Mouse (Mus musculus): ENCODE data around the gene Smg5.
"Not testable (repeated sequence)": the region's sequence is repeated elsewhere in the genome, so short reads cannot be mapped to it uniquely, and the experiment has no call there.

The Smg5 gene

DNA sequence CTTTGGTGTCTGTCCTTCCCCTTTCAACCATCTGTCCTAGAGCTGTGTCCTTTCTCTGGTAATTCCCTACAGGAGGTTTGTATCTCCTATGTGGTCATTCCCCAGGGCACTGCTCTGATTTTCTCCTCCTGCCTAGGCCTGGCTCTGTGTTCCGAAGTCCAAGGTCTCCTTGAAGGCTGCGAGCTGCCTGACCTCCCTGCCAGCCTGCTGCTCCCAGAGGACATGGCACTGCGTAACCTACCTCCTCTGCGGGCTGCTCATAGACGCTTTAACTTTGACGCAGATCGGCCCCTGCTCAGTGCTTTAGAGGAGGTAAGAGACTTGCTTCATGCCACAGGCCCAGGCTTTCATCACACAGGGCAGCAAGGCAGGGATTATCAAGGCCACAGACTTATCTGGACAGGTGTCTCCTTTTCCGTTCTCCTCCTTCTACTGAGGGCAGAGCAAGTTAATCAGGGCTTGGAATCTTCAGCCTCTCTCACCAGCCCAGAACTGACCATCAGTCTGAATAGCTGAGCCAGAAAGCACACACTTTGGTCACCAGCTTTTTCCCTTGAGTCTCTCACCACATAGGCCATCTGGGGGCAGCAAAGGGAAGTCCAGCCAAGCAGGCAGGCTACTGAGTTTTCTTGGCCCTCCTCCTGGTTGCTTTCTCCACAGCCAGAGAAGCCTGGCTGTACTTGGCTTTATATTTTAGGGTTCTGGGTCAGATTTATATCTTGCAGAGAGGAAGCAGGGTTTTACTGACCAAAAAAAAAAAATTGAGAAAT is 18.5 kb downstream of the Smg5 start:
- DNase-seq (ENCODE audit: low spot score in 2 of 2), result no peak

DNA sequence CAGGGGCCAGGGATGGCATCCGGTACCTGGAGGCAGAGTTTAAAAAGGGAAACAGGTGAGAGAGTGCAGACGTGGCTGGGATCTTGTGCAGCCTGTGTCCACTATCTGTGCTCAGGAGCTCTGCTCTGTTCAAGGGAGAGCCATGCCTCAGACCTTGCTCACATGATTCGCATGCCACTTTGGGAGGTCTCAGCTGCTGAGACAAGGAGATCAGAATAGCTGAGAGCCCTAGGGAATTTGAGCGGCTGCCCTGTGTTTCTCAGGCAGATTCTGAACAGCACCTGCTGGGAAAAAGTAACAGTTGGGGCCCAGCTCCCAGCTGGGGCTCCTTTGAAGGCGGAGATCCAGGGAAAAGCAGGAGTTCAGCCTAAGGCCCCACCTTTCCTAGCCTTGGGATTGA is 23.5 kb downstream of the Smg5 start:
- DNase-seq (ENCODE audit: low spot score in 2 of 2), result no peak

DNA sequence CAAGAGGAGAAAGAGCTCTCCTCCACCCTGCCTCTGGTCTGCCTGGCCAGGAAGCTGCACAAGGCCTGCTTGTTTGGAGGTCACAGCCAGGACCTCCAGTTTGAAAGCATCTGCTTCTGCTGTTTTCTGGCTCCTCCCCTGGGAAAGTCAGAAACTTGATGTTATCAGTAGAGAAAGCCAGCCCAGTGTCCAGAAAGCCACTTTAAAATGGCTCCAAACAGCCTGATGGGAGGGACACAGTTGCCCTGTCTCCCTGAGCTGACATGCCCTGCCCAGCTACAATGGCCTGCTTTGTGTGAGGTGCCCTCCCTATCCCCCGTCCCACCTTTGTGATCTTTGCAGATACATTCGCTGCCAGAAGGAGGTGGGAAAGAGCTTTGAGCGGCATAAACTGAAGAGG is 23.9 kb downstream of the Smg5 start:
- DNase-seq (ENCODE audit: low spot score in 2 of 2), result no peak

DNA sequence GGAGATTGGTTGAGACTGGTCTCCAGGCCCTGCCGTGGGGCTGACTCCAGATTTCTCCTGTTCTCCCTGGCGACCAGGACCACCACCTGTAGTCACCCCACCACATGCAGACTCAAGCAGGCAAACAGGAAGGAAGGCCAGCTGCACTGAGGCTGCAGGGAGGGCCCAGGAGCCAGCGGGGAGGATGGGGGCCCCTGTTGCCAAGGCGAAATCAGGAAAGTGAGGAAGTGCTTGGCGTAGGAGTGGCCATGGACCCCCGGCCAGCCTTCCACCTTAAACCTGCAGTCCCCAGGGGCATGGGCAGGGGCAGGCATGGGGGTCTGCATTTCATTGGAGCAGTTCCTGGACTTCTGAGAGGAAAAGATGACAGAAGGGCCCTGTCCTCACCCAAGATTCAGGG is 25.0 kb downstream of the Smg5 start:
- DNase-seq (ENCODE audit: low spot score in 2 of 2), result no peak

DNA sequence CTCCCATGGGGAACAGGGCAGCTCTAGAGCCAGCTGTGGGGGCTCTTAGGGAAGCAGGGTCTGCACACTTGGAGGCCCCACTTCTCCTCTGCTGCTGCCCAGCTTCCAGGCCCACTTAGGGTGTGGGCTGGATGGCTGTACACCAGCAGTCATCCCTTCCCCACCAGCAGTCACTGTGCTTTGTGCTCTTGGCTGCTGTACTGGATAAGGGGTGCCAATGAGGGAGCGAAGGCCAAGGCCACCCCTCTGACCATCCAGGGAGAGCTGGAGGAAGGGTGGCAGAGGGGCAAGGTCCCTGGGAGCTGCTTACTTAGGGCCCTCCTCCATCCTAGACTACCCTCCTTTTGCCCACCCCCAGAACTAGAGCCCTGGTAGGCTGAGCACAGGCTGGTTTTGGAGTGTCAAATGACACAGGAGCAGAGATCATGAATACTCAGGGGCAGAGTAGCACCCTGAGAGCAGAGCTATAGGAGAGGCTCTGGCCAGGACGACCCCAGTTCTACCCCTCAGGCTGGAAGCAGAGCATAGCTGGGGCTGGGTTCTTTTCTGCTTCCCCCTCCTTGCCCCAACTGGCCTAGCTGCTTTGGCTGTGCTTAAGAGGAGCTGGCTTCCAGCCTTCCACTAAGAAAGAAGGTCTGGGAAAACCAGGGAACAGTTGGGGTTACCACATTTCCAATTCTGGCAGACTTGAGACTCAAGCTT is 25.7 kb downstream of the Smg5 start:
- DNase-seq (ENCODE audit: low spot score in 2 of 2), result no peak

DNA sequence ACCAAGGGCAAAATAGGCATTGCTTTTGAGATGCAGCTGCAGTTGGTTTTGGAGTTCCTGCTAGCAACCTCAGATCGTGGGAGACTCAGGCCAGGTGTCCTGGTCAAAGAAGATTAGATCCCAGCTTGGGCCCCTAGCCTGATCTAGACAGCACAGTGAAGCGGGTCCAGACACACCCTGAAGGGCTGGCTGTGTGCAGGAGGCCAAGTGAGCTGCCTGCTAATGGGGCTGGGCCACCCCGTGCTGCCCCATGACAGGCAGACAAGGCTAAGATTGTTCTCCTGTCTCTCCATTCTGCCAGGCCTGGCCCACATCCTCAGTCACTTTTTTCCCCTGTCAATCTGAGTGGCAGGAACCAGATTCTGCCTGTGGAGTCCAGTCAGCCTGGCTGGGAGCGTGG is 27.6 kb downstream of the Smg5 start:
- no peak for DNase-seq (ENCODE audit: low spot score in 2 of 2)

DNA sequence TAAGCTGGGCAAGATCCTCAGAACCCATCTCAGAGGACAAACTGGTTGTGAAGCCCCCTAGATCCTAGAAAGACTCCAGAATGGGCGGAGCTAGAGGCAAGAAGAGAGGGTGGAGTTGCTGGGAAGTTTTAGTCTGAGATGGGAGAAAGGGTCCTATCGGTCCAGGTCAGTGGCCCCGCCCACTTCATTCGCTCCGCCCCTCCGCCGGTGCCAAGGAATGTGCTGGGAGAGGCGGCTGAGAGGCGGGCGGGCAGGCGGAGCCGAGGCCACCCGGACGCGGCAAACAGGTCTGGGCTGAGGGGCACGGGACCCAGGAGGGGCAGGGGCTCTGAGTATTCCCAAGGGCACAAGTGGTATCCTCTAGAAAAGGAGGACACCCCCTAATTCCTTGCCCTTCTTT is 28.3 kb downstream of the Smg5 start, which contains the start of gene Paqr6:
Gene Paqr6 (plus strand): TSS at position 248 of the 400 bp plus-strand sequence.
- DNase-seq (ENCODE audit: low spot score in 2 of 2), result no peak

DNA sequence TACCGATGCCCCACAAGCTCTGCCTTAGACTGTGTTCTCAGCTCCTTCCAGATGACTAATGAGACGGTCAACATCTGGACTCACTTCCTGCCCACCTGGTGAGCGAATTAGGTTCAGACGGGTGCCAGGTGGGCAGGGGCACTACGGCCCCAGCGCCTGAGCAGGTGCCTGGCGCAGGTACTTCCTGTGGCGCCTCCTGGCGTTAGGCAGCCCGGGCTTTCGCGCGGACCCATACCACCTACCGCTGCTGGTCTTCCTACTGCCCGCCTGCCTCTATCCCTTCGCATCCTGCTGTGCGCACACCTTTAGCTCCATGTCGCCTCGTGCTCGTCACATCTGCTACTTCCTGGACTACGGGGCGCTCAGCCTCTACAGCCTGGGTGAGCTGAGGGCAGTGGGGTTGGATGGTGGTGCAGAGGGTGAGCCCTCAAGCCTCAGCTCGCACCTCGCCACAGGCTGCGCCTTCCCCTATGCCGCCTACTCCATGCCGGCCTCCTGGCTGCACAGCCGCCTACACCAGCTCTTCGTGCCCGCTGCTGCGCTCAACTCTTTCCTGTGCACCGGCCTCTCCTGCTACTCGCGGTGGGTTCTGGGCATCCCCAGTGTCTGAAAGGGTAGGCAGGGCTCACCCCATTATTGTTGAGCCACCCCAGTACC is 29.8 kb downstream of the Smg5 start:
- DNase-seq (ENCODE audit: low spot score in 2 of 2), result no peak

DNA sequence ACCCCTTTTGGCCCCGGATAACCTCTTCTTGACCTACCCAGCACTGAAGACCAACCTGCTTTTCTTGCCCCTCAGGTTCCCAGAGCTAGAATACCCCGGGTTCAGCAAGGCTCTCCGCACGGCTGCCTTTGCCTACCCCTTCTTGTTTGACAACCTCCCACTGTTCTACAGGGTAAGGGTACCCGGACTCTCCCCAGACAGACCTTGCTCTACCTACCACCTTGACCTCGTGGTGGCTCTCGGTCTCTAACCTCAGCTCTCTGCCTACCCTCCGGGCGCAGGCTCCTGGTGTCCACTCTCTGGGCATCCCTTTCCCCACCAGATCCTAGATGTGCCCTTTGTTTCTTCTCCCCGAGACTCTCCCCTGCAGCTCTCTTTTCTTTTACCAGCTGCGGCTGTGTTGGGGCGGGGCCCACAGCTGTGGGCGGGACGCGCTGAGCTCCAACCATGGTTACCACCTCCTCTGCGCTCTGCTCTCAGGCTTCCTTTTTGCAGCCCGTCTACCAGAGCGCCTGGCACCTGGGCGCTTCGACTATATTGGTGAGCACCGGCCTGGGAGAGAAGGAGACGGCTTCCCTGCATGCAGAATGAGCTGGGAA is 30.9 kb downstream of the Smg5 start:
- not testable (repeated sequence) for DNase-seq (ENCODE audit: low spot score in 2 of 2)

DNA sequence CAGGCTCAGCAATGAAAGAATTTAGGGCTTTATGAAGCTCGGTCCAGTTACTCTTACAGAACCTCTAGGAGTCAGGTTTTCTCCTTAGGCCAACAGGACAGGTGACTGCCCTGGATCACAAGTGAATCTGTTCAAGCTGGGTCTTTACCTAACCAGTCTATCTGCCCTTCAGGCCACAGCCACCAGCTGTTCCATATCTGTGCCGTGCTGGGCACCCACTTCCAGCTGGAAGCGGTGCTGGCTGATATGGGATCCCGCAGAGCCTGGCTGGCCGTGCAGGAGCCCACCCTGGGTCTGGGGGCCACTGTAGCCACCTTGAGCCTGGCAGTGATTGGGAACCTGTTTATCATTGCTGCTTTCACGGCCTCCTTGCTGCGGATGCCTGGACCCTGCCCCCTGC is 31.5 kb downstream of the Smg5 start:
- not testable (repeated sequence) for DNase-seq (ENCODE audit: low spot score in 2 of 2)

DNA sequence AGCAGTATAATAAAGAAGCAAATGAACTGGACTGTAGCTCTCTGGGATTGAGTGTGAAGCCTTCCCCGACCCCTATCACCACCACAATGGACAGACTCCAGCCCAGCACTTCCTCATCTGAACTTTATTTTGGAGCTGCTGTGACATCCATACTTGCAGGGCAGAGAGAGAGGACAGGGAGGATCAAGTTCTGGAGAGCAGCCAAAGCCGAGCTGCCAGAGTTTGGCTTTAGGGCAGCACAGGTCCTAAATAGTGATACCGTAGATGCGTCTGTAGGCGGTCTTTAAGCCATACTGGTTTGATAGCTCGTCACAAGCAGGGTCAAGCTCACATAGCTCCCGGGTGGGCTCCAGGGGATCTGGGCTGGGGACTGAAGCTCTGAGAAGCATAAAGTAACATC is 32.5 kb downstream of the Smg5 start:
- DNase-seq (ENCODE audit: low spot score in 2 of 2), result not testable (repeated sequence)

DNA sequence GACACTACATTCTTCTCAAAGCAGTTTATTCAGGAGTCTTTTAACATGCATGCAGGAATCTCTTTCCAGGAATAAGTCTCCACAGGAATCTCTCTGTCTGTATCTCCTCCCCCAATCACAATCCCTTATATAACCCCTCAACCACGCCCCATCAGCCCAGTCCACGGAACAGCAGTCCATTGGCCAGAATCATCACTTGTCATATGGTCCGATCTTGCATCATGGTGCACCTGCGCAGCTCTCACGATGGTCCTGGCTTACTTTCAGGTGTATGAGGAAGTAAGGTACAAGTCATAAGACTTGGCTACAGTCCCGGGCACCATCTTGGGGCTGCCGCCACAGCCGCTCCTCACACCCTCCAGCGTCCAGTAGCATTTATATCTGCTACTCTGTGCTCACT is 36.6 kb downstream of the Smg5 start, which contains the start of gene Bglap3:
Gene Bglap3 (minus strand): TSS at position 101 of the 400 bp plus-strand sequence.
- DNase-seq (ENCODE audit: low spot score in 2 of 2), result not testable (repeated sequence)

DNA sequence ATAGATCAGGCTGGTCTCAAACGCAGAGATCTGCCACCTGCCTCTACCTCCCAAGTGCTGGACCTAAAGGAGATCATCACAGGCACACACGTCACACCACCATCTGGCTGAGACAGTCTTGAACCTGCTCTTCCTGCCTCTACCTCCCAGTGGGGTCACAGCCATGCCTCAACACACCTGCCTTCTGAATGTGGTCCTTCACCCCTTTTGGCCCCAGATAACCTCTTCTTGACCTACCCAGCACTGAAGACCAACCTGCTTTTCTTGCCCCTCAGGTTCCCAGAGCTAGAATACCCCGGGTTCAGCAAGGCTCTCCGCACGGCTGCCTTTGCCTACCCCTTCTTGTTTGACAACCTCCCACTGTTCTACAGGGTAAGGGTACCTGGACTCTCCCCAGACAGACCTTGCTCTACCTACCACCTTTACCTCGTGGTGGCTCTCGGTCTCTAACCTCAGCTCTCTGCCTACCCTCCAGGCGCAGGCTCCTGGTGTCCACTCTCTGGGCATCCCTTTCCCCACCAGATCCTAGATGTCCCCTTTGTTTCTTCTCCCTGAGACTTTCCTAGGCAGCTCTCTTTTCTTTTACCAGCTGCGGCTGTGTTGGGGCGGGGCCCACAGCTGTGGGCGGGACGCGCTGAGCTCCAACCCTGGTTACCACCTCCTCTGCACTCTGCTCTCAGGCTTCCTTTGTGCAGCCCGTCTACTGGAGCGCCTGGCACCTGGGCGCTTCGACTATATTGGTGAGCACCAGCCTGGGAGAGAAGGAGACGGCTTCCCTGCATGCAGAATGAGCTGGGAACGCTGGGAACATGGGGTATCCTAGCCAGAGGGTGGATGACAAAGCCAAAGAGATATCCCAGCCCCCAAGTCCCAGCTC is 39.9 kb downstream of the Smg5 start:
- DNase-seq (ENCODE audit: low spot score in 2 of 2), result not testable (repeated sequence)

DNA sequence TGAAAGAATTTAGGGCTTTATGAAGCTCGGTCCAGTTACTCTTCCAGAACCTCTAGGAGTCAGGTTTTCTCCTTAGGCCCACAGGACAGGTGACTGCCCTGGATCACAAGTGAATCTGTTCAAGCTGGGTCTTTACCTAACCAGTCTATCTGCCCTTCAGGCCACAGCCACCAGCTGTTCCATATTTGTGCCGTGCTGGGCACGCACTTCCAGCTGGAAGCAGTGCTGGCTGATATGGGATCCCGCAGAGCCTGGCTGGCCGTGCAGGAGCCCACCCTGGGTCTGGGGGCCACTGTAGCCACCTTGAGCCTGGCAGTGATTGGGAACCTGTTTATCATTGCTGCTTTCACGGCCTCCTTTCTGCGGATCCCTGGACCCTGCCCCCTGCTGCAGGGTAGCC is 40.6 kb downstream of the Smg5 start:
- DNase-seq (ENCODE audit: low spot score in 2 of 2), result not testable (repeated sequence)

DNA sequence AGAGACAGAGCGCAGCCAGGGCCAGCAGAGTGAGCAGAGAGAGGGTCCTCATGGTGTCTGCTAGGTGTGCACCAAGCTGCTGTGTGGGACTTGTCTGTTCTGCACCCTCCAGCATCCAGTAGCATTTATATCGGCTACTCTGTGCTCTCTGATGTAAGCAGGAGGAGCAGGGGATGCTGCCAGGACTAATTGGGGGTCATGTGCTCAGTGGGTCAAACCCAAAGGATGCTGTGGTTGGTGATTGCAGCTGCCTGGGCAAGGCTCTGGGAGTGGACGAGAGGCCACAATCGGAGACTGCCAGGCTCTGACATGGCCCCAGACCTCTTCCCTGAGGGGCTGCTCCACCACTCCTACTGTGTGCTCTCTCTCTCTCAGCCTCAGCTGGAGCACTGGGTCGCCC is 42.5 kb downstream of the Smg5 start, which contains the start of gene Bglap2:
Gene Bglap2 (minus strand): TSS at position 101 of the 400 bp plus-strand sequence.
- not testable (repeated sequence) for DNase-seq (ENCODE audit: low spot score in 2 of 2)

DNA sequence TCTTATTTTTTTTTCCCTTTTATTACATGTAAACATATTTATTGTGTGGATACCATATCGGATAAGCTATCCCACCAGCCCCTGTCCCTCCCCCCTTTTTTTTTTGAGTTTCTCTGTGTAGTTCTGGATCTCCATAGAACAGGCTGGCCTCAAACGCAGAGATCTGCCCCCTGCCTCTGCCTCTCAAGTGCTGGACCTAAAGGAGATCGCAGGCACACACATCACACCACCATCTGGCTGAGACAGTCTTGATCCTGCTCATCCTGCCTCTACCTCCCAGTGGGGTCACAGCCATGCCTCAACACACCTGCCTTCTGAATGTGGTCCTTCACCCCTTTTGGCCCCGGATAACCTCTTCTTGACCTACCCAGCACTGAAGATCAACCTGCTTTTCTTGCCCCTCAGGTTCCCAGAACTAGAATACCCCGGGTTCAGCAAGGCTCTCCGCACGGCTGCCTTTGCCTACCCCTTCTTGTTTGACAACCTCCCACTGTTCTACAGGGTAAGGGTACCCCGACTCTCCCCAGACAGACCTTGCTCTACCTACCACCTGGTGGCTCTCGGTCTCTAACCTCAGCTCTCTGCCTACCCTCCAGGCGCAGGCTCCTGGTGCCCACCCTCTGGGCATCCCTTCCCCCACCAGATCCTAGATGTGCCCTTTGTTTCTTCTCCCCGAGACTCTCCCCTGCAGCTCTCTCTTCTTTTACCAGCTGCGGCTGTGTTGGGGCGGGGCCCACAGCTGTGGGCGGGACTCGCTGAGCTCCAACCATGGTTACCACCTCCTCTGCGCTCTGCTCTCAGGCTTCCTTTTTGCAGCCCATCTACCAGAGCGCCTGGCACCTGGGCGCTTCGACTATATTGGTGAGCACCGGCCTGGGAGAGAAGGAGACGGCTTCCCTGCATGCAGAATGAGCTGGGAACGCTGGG is 45.6 kb downstream of the Smg5 start:
- DNase-seq (ENCODE audit: low spot score in 2 of 2), result not testable (repeated sequence)

DNA sequence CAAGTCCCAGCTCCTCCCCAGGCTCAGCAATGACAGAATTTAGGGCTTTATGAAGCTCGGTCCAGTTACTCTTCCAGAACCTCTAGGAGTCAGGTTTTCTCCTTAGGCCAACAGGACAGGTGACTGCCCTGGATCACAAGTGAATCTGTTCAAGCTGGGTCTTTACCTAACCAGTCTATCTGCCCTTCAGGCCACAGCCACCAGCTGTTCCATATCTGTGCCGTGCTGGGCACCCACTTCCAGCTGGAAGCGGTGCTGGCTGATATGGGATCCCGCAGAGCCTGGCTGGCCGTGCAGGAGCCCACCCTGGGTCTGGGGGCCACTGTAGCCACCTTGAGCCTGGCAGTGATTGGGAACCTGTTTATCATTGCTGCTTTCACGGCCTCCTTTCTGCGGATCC is 46.3 kb downstream of the Smg5 start:
- not testable (repeated sequence) for DNase-seq (ENCODE audit: low spot score in 2 of 2)

DNA sequence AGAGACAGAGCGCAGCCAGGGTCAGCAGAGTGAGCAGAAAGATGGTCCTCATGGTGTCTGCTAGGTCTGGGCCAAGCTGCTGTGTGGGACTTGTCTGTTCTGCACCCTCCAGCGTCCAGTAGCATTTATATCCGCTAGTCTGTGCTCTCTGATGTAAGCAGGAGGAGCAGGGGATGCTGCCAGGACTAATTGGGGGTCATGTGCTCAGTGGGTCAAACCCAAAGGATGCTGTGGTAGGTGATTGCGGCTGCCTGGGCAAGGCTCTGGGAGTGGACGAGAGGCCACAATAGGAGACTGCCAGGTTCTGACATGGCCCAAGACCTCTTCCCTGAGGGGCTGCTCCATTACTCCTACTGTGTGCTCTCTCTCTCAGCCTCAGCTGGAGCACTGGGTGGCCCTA is 48.3 kb downstream of the Smg5 start, which contains the start of gene Bglap:
Gene Bglap (minus strand): TSS at position 101 of the 400 bp plus-strand sequence.
- DNase-seq (ENCODE audit: low spot score in 2 of 2), result no peak

DNA sequence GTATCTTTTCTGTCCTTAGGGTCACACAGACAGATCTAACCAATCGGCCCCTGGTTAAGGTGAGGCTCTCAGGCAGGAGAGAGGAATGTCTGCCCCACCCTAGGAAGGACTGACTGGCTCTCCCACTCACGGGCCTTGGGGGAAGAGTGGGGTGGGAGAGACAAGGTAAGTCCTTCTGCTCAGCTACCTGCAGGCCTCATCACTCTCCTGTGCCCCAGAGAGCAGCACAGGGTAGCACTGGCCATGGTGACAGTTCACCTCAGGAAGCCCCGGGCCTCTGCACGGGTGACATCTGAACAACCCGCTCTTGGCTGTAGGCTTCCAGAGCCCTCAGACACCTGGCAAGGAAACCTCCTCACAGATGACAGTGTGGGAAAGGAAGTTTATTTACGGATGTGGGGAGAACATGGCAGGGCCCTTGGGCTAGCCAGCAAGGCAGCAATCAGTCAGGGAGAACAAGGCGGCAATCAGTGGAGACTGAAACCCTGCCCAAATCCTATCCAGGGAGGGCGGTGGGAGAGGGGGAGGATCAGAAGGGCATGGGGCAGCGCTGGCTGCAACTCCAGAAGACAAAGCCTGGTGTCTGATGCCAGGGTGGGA is 57.8 kb downstream of the Smg5 start:
- no peak for DNase-seq (ENCODE audit: low spot score in 2 of 2)
